Mouse (Mus musculus) limb, embryonic 14.5 days (tissue): ENCODE data around the gene Gm21860. TPM values are rescaled to one million over a fixed set of nuclear protein-coding genes. Genes with fewer than 3 reads are reported as not detected.
"Not testable (repeated sequence)": the region's sequence is repeated elsewhere in the genome, so short reads cannot be mapped to it uniquely, and the experiment has no call there.

ENCODE experiments used
- ATAC-seq: fragments of 200-750 bp; cut with Nextera tagmentation; 2 replicates; pipeline ENCODE4 v1.8.0; 2017; ENCODE audit warnings: low read depth, moderate number of reproducible peaks, moderate TSS enrichment; ENCODE audit not compliant: low FRiP score
- DNase-seq: peaks from one replicate; pipeline ENCODE4 v3.0.0-alpha.2; 2015; ENCODE audit warnings: low spot score
- H3K27ac ChIP-seq: fragments of 300-500 bp; sonication (generic); replicated peaks from 2 replicates; pipeline ENCODE4 v1.5.1; 2014; ENCODE audit warnings: low read depth, mild to moderate bottlenecking, low read length, moderate library complexity, mixed read lengths
- H3K27me3 ChIP-seq: fragments of 300-500 bp; sonication (generic); 2 replicates; pipeline ENCODE4 v1.6.1; 2014; ENCODE audit warnings: low read length, mixed read lengths; ENCODE audit not compliant: control insufficient read depth, insufficient read depth
- H3K36me3 ChIP-seq: fragments of 300-500 bp; sonication (generic); 2 replicates; pipeline ENCODE4 v1.6.1; 2014; ENCODE audit warnings: mild to moderate bottlenecking, low read length, moderate library complexity, mixed read lengths; ENCODE audit not compliant: control insufficient read depth, insufficient read depth
- H3K4me1 ChIP-seq: fragments of 300-500 bp; sonication (generic); 2 replicates; pipeline ENCODE4 v1.6.1; 2014; ENCODE audit warnings: antibody characterized with exemption, low read length, mixed read lengths; ENCODE audit not compliant: control insufficient read depth, insufficient read depth
- H3K4me2 ChIP-seq: fragments of 300-500 bp; sonication (generic); replicated peaks from 2 replicates; pipeline ENCODE4 v1.6.1; 2014; ENCODE audit warnings: low read depth, mild to moderate bottlenecking, low read length, moderate library complexity; ENCODE audit not compliant: severe bottlenecking
- H3K4me3 ChIP-seq: fragments of 300-500 bp; sonication (generic); replicated peaks from 2 replicates; pipeline ENCODE4 v1.5.1; 2014; ENCODE audit warnings: low read length
- H3K9ac ChIP-seq: fragments of 300-500 bp; sonication (generic); 2 replicates; pipeline ENCODE4 v1.6.1; 2014; ENCODE audit warnings: mild to moderate bottlenecking, low read depth, low read length, moderate library complexity; ENCODE audit not compliant: severe bottlenecking
- H3K9me3 ChIP-seq: fragments of 300-500 bp; sonication (generic); 2 replicates; pipeline ENCODE4 v1.6.1; 2016; ENCODE audit warnings: low read length; ENCODE audit not compliant: control insufficient read depth
- WGBS: fragments of 180-500 bp; shearing (Covaris S2); extraction: QIAGEN DNeasy Blood & Tissue Kit; methylation state at CpG from one replicate; pipeline ENCODE4 v1.1.7; 2014; 5-methylcytosine and 5-hydroxymethylcytosine counted together
- polyA plus RNA-seq, 2 experiments: library from polyadenylated mRNA; depleted of rRNA in 1 of 2; stranded (reverse) in 1 of 2; unstranded in 1 of 2; fragments of >200 nt; fragmentation: Nextera tagmentation in 1 of 2; extraction: Ambion mirVana in 1 of 2; gene quantifications; 2 replicates each; pipeline versions ENCODE4 v1.2.1 to v1.2.3; 2012 to 2014

Gene Gm21860
- polyA plus RNA-seq, 2 experiments: not detected

GRCm38 (mm10) chrY:90731593-90731955, 23.0 kb downstream of the Gm21860 start:
- DNase-seq, H3K4me3 ChIP-seq, H3K27me3 ChIP-seq, H3K4me1 ChIP-seq, ATAC-seq, H3K27ac ChIP-seq, H3K9ac ChIP-seq, H3K36me3 ChIP-seq, H3K9me3 ChIP-seq, H3K4me2 ChIP-seq: not testable (repeated sequence)
- 65% methylated on average over 1 of the region's 1 CpGs for WGBS

- not testable (repeated sequence) for H3K4me2 ChIP-seq, ATAC-seq, H3K27me3 ChIP-seq, DNase-seq, H3K9ac ChIP-seq, H3K36me3 ChIP-seq, H3K9me3 ChIP-seq, H3K4me3 ChIP-seq, H3K27ac ChIP-seq, H3K4me1 ChIP-seq
- WGBS: 82% methylated on average over 11 of the region's 20 CpGs
Measured at GRCm38 (mm10) chrY:90730908-90731592, 23.6 kb downstream of the Gm21860 start.

- H3K4me2 ChIP-seq, DNase-seq, H3K4me3 ChIP-seq, ATAC-seq, H3K9me3 ChIP-seq, H3K36me3 ChIP-seq, H3K4me1 ChIP-seq, H3K27ac ChIP-seq, H3K9ac ChIP-seq, H3K27me3 ChIP-seq: not testable (repeated sequence)
- WGBS: 57% methylated on average over 10 of the region's 12 CpGs
Measured at GRCm38 (mm10) chrY:90729816-90730303, 24.8 kb downstream of the Gm21860 start.

- not testable (repeated sequence) for ATAC-seq
Measured at GRCm38 (mm10) chrY:90728905-90729256, 25.7 kb downstream of the Gm21860 start.

GRCm38 (mm10) chrY:90728251-90728904, 26.2 kb downstream of the Gm21860 start:
- H3K9me3 ChIP-seq, H3K27me3 ChIP-seq, H3K4me3 ChIP-seq, H3K4me1 ChIP-seq, H3K9ac ChIP-seq, H3K36me3 ChIP-seq, H3K27ac ChIP-seq, ATAC-seq, H3K4me2 ChIP-seq, DNase-seq: not testable (repeated sequence)
- WGBS: 86% methylated on average over 10 of the region's 13 CpGs

More at GRCm38 (mm10) chrY:90728905-90729256, 25.7 kb downstream of the Gm21860 start:
- not testable (repeated sequence) for DNase-seq, H3K4me2 ChIP-seq, H3K27ac ChIP-seq, H3K4me3 ChIP-seq, H3K4me1 ChIP-seq, H3K9me3 ChIP-seq, H3K27me3 ChIP-seq, H3K9ac ChIP-seq, H3K36me3 ChIP-seq
- WGBS: 61% methylated on average over 14 of the region's 17 CpGs

- WGBS: 68% methylated on average over 8 of the region's 13 CpGs
- ATAC-seq: 0 out of 2 replicates have a peak, but pooled peaks have one; percentile 42
- H3K4me1 ChIP-seq, H3K9me3 ChIP-seq, H3K36me3 ChIP-seq, DNase-seq, H3K4me3 ChIP-seq, H3K27me3 ChIP-seq, H3K4me2 ChIP-seq, H3K9ac ChIP-seq, H3K27ac ChIP-seq: not testable (repeated sequence)
Measured at GRCm38 (mm10) chrY:90727121-90727908, 27.3 kb downstream of the Gm21860 start.

GRCm38 (mm10) chrY:90725701-90726451, 28.7 kb downstream of the Gm21860 start:
- ATAC-seq, H3K36me3 ChIP-seq, H3K9ac ChIP-seq, H3K4me1 ChIP-seq, H3K27me3 ChIP-seq, H3K4me3 ChIP-seq, DNase-seq, H3K4me2 ChIP-seq, H3K27ac ChIP-seq, H3K9me3 ChIP-seq: not testable (repeated sequence)
- WGBS: 79% methylated on average over 5 of the region's 23 CpGs
